Mouse (Mus musculus): Measurements from ENCODE around the gene Igsf11.

- no peak for TF ChIP-seq EP300 (IDR thresholded peaks at IDR 0.05; ENCODE audit: low read length)
- no peak for TF ChIP-seq CHD2 (IDR thresholded peaks at IDR 0.05; ENCODE audit: low read length)
- no peak for TF ChIP-seq ZC3H11A (IDR thresholded peaks at IDR 0.05; ENCODE audit: low read depth, low read length)
- no peak for TF ChIP-seq CTCF (conservative IDR thresholded peaks at IDR 0.05 in 1 of 2, IDR thresholded peaks at IDR 0.05 in 1 of 2; ENCODE audit: low read depth in 2 of 2, low read length in 2 of 2)
- no peak for TF ChIP-seq E2F4 (IDR thresholded peaks at IDR 0.05; ENCODE audit: insufficient replicate concordance, low read depth, low read length)
- TF ChIP-seq SMC3 (IDR thresholded peaks at IDR 0.05; ENCODE audit: low read depth, low read length): no peak
- TF ChIP-seq ELF1 (IDR thresholded peaks at IDR 0.05; ENCODE audit: low read depth, low read length): no peak
- no peak for TF ChIP-seq MXI1 (IDR thresholded peaks at IDR 0.05; ENCODE audit: low read depth, low read length)
- no peak for TF ChIP-seq POLR2A (IDR thresholded peaks at IDR 0.05; ENCODE audit: low read depth, low read length)
- no peak for TF ChIP-seq ZMIZ1 (IDR thresholded peaks at IDR 0.05; ENCODE audit: low read depth, low read length)
- no peak for TF ChIP-seq POLR2AphosphoS2 (IDR thresholded peaks at IDR 0.05; ENCODE audit: low read depth, low read length)
- TF ChIP-seq KAT2A (IDR thresholded peaks at IDR 0.05; ENCODE audit: insufficient replicate concordance, low read length): no peak
- TF ChIP-seq MAFK (IDR thresholded peaks at IDR 0.05; ENCODE audit: insufficient replicate concordance, low read length): no peak
- no peak for TF ChIP-seq USF2 (conservative IDR thresholded peaks at IDR 0.05; ENCODE audit: low read depth, low read length)
These were observed 179.0 kb downstream of the Igsf11 start for GRCm38 (mm10) chr16:39071431-39071830.

Data from CH12.LX (cell line).